Mouse (Mus musculus) ES-E14 (cell line): ENCODE data around the gene Noc2l.

Experiments used
- HCFC1 ChIP-seq: IDR thresholded peaks from 2 replicates; pipeline ENCODE4 v1.6.1; 2012; ENCODE audit warnings: low read length, inconsistent platforms, borderline replicate concordance; ENCODE audit not compliant: insufficient read depth
- MAFK ChIP-seq: IDR thresholded peaks from 2 replicates; pipeline ENCODE4 v1.6.1; 2014; ENCODE audit warnings: mild to moderate bottlenecking, low read depth, low read length, inconsistent platforms; ENCODE audit not compliant: insufficient read depth
- ZC3H11A ChIP-seq: IDR thresholded peaks from 2 replicates; pipeline ENCODE4 v1.6.1; 2012; ENCODE audit warnings: low read depth, mild to moderate bottlenecking, inconsistent platforms, low read length, borderline replicate concordance
- ZNF384 ChIP-seq: IDR thresholded peaks from 2 replicates; pipeline ENCODE4 v1.6.1; 2012; ENCODE audit warnings: low read depth, low read length, inconsistent platforms

DNA sequence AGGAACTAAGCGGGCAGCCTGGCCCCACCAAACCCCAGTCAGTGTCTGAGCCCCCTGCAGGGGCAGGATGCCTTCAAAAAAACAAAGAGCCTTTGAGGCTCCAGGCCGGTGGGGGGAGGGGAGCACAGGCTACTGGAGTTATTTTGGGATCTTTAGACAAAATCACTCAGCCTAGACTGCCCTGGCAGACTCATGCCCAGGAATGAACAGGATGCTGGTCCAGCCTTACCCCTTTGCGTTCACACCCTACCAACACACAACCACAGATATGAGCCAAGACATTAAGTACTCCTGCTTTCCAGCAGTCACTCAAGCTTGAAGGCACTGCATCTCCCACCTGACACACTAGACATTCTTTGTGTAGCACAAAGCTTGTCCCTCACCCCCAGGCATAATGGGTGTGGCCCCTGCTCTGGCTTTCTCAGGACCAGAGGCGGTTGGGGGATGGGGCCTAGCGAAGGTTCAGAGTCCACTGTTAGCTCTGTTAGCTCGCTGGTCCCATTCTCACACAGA lies 46.9 kb upstream of the Noc2l start:
- no peak for TF ChIP-seq MAFK
- TF ChIP-seq HCFC1, result 0 out of 2 replicates have a peak, but pooled peaks have one; percentile 36
- TF ChIP-seq ZC3H11A, result no peak
- peak; percentile 77; the same call in 1 of the 2 replicates for TF ChIP-seq ZNF384
